Mouse (Mus musculus) E14TG2a.4 (cell line): ENCODE results near the gene Uso1.

ENCODE experiments used
- CTCF ChIP-seq: conservative IDR thresholded peaks from 2 replicates; pipeline ENCODE4 v1.5.1; 2014; ENCODE audit warnings: low read length
- NANOG ChIP-seq: IDR thresholded peaks from 2 replicates; pipeline ENCODE4 v1.6.1; 2014; ENCODE audit warnings: borderline replicate concordance, low read length, mixed read lengths
- POU5F1 ChIP-seq: IDR thresholded peaks from 2 replicates; pipeline ENCODE4 v1.6.1; 2014; ENCODE audit warnings: low read length, borderline replicate concordance

GRCm38 (mm10) chr5:92103062-92103461 lies 34.7 kb upstream of the Uso1 start:
- TF ChIP-seq CTCF: no peak
- no peak for TF ChIP-seq POU5F1
- no peak for TF ChIP-seq NANOG
